Mouse (Mus musculus) frontal cortex, postnatal 25 days (tissue): ENCODE data around the gene Ddx58.

Experiments
- DNase-seq, 2 experiments: peaks; one replicate each; pipeline ENCODE4 v3.0.0; 2022; ENCODE audit warnings: low spot score in 2 of 2

Ddx58 gene

GRCm38 (mm10) chr4:40182651-40183320, 56.8 kb downstream of the Ddx58 start:
- DNase-seq = peak; percentile 48 to 61

- DNase-seq = no peak
These were observed 57.9 kb downstream of the Ddx58 start for GRCm38 (mm10) chr4:40181681-40182080.

DNA sequence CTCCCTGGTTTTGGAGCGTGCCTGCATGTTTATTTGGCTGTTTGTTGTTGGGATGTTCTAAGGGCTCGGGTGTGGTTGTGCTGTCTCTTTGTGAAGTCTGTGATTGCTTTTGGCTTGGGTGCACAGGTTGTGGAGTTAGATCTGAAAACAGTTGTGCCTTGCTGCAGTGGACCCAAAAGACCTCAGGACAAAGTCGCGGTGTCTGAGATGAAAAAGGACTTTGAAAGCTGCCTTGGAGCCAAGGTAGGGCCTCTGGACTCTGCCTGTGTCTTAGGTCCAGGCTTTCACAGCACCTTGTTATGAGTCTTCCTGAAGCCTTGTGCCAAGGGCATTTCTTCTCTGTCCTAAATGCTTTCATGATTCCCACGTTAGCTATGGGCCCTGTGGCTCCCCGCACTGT, 59.6 kb downstream of the Ddx58 start:
- DNase-seq = no peak

DNA sequence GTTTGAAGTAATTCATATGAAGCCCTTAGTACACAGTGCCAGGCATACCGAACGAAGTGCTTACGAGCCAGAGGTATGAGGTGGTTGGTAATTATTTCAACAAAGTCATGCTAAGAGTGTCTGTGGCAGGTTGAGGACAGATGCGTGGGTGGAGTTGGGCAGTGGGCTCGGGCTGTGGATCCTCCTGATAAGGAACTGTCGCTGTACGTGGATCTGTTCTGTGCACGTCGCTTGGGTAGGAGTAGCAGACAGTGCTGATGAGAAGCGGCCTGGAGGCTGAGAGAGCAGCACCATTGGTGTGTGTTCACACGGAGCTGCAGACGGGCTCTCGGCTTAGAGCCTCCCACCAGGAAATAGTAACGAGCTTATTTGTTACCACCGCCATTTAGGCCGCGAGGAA, 61.0 kb downstream of the Ddx58 start:
- DNase-seq = no peak

DNA sequence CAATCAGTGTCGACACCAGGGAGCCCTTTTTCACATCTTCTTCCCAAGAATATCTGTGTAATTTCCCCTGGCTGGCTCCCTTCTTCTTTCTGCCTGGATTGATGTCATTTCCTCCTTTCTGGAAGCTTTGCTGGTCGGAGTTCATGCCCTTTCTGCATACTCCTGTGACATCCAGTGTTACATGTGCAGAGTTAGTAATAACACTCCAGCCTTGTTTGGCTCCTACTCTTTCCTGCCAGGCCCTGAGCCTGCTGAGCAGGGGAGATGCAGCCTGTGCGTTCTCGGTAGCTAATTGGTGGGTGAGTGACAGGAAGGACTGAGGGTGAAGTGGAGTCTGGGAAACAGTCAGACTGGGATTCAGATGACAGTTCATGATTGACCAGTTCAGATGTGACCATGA, 65.3 kb downstream of the Ddx58 start:
- no peak for DNase-seq

DNA sequence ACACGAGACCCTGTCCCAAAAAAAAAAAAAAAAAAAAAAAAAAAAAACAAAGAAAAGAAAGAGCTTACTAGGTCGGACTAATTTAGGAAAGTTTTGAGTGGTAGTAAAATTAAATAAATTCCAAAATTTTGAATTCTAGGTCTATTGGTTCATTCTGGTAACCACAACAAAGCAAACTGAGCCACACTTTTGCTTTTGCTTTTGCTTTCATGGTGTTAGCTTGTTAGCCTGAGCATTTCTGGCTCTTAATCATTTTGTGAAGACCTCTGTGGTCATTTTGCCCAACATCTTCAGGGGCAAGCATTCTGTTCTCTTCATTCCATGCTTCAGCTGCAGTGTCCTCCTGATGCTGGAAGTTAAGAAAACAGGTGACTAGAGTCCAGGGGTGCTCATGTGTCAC, 67.3 kb downstream of the Ddx58 start:
- DNase-seq = no peak

- no peak for DNase-seq
These were observed 68.2 kb downstream of the Ddx58 start for GRCm38 (mm10) chr4:40171477-40171876.

DNA sequence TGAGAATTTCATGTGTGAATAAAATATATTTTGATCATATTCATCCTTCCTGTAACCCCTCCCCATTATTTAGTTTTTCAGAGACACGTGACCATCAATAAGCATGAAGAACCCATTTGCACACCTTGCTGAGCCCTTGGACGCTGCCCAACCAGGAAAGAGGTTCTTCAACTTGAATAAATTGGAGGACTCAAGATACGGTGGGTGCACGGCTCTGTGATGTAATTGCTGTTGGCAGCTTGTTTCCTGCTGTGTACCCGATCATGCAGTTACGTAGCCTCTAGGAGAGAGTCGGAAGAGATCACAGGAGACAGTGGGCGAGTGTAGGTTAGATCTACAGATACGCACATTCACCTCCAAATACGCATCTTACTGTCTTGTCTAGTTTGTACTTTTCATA, 76.0 kb downstream of the Ddx58 start:
- DNase-seq = no peak

DNA sequence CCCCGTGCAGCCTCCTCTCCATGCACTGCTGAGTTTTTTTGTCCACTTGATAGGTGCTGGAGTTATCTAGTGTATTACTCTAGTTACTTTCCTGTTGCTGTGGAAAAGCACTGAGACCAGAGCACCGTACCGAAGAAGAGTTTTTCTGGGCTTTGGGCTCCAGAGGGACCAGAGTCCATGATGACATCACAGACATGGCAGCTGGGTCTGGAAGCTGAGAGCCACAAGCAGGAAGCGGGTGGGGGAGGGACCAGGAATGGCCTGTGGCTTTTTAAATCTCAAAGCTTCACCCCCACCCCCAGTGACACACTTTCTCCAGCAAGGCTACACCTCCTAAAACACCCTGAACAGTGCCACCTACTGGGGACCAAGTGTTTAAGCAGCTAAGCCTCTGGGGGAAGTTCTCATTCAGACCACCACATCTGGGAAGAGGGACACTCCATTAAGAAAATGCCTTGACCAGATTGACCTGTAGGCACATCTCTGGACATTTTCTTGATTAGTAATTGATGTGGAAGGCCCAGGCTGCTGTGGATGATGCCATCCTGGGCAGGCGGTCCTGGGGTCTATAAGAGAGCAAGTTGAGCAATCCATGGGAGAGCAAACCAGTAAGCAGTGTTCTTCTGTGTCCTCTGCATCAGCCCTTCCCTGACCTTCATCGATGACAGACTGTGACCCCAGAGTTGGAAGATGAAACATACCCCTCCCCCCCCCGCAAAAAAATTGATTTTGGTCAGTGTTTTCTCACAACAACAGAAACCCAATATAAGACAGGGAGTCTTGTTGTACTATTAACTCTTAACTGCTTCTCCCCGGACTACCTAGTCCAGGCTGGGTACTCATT, 78.8 kb downstream of the Ddx58 start:
- DNase-seq = no peak

DNA sequence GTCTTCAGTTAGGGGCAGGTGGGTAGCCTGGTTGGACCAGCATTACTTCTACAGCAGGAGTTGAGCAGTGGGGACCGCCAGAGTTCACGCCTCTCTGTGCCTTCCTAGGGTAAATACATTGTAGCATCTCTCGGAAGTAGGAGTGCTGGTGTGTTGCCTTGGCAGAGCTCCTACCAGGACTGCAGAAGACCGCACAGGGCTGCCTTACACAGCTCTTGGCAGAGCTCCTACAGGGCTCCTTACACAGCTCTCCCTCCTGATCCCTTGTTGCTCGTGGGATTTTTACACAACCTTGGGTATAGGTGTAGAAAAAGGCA, 81.4 kb downstream of the Ddx58 start:
- no peak for DNase-seq

DNA sequence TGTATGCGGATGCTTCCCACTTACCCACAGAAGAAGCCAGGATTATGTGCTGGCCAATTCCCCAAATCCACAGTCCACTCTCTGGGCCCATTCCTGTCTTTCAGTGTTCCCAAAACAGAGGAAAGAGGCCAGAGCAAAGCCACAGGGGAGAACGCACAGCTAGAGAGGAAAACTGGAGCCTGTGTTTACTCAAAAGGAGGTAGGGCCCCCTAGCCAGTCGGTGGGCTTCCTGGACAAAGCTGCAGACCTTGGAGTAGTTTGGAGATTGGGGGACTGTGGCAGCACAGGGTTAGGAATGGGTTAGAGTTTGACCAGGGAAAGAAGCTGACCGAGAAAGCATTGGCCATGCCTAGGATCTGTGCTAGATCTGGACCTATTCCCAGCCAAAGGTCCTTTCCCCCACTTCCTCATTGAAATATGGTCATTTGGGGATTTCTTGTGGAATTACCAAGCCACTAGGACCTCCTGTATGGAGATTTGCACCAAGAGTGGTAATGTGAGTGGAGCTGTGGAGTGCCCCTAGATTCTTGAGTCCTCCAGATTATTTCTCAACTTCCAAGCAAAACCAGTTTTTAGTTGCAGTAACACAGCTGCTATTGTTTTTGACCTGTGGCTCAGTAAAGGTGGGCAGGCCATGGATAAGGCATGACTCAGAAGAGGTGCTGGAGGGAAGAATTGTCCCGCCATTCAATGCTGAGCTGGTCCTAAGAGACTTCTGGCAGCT, 82.0 kb downstream of the Ddx58 start:
- DNase-seq = no peak

GRCm38 (mm10) chr4:40156582-40157499, 82.8 kb downstream of the Ddx58 start:
- DNase-seq = no peak

GRCm38 (mm10) chr4:40156153-40156552, 83.5 kb downstream of the Ddx58 start:
- no peak for DNase-seq

GRCm38 (mm10) chr4:40155467-40155999, 84.1 kb downstream of the Ddx58 start:
- no peak for DNase-seq

- DNase-seq = no peak
These were observed 84.9 kb downstream of the Ddx58 start for GRCm38 (mm10) chr4:40154751-40155150.
